9 mouse cellular contexts compared by ENCODE assay signal in the genomic region with DNA sequence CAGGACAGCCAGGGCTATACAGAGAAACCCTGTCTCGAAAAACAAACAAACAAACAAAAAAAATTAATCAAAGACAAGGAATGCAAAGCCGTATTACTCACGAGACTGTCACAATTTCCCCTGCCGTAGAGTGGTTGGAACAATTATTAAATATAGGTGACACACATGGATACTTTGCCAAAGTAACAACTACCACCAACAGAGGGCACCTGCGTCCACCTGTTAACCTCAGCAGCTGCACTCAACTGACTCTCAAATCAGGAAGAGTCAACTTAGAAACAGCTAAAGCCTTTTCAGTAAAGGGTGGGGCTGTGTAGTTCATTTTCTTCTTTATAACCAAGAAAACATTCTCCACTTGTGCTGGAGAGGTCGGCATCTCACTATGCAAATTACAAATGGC. TPM values are rescaled to one million over a fixed set of nuclear protein-coding genes. Genes with fewer than 3 reads are reported as not detected.
DNase-seq lines count a peak whose midpoint lies in the region; ATAC-seq and TF ChIP-seq lines count a peak whose summit lies in the region.
"Had no signal": no experiment of that assay in that cellular context is flagged by ENCODE, and none has a peak within 500 bp of the region (broad histone marks: within the 10 kb centered on the region; RNA-seq: fewer than 3 reads in every experiment).

No protein-coding gene starts in this region.

- H3K9ac ChIP-seq in midbrain, embryonic 14.5 days (replicated peaks; ENCODE audit: low read length), result no peak overlapping the region
- H3K9ac ChIP-seq in midbrain, embryonic 15.5 days, result no peak overlapping the region
- no peak overlapping the region for H3K9ac ChIP-seq in lung, embryonic 14.5 days
- H3K9ac ChIP-seq: neural tube, embryonic 13.5 days had no signal

- H3K36me3 ChIP-seq in midbrain, embryonic 14.5 days (ENCODE audit: control insufficient read depth, insufficient read depth, low read length), result peaks cover 24% of the 10 kb centered on the region
- H3K36me3 ChIP-seq in midbrain, embryonic 15.5 days (replicated peaks), result peaks cover 14% of the 10 kb centered on the region
- H3K36me3 ChIP-seq in lung, embryonic 14.5 days (ENCODE audit: insufficient read depth), result peaks cover 14% of the 10 kb centered on the region; the same call in 1 of the 2 replicates

- intact Hi-C loops in left cerebral cortex, postnatal 10 days (cut with DNase I), result no loop called here

- no peaks in the 10 kb centered on the region for H3K9me3 ChIP-seq in midbrain, embryonic 14.5 days (ENCODE audit: control insufficient read depth, low read length)
- no peaks in the 10 kb centered on the region for H3K9me3 ChIP-seq in midbrain, embryonic 15.5 days
- no peaks in the 10 kb centered on the region for H3K9me3 ChIP-seq in lung, embryonic 14.5 days (ENCODE audit: low read depth, low read length)
- H3K9me3 ChIP-seq: neural tube, embryonic 13.5 days had no signal

- no peaks in the 10 kb centered on the region for H3K27me3 ChIP-seq in midbrain, embryonic 14.5 days (ENCODE audit: control insufficient read depth, insufficient read depth, low read length)
- no peaks in the 10 kb centered on the region for H3K27me3 ChIP-seq in midbrain, embryonic 15.5 days (replicated peaks)
- H3K27me3 ChIP-seq in lung, embryonic 14.5 days (ENCODE audit: insufficient read depth, low read length), result no peaks in the 10 kb centered on the region
- H3K27me3 ChIP-seq: neural tube, embryonic 13.5 days had no signal

- H3K27ac ChIP-seq in midbrain, embryonic 14.5 days (replicated peaks; ENCODE audit: low read depth, low read length), result no peak overlapping the region
- H3K27ac ChIP-seq in midbrain, embryonic 15.5 days, result no peak overlapping the region
- no peak overlapping the region for H3K27ac ChIP-seq in lung, embryonic 14.5 days (ENCODE audit: low read depth)

- H3K4me2 ChIP-seq in midbrain, embryonic 14.5 days (ENCODE audit: low read length), result no peak overlapping the region
- no peak overlapping the region for H3K4me2 ChIP-seq in midbrain, embryonic 15.5 days
- no peak overlapping the region for H3K4me2 ChIP-seq in lung, embryonic 14.5 days
- H3K4me2 ChIP-seq: neural tube, embryonic 13.5 days had no signal

- H3K4me3 ChIP-seq in midbrain, embryonic 14.5 days (replicated peaks; ENCODE audit: low read depth, low read length), result no peak overlapping the region
- no peak overlapping the region for H3K4me3 ChIP-seq in midbrain, embryonic 15.5 days
- no peak overlapping the region for H3K4me3 ChIP-seq in lung, embryonic 14.5 days (ENCODE audit: low read depth, low read length)
- H3K4me3 ChIP-seq: neural tube, embryonic 13.5 days had no signal

- no peak for ATAC-seq in midbrain, embryonic 14.5 days (ENCODE audit: low FRiP score, low TSS enrichment)
- no peak for ATAC-seq in midbrain, embryonic 15.5 days (replicated peaks)
- ATAC-seq in granulocyte monocyte progenitor cell, adult 5-6 weeks (replicated peaks; ENCODE audit: poor library complexity, severe bottlenecking), result peak; percentile 42; the same call in 1 of the 2 replicates
- ATAC-seq in lung, embryonic 14.5 days (ENCODE audit: insufficient read depth), result no peak

- WGBS in midbrain, embryonic 14.5 days, result 82% methylated on average over 6 of the region's 6 CpGs
- WGBS in midbrain, embryonic 15.5 days, result 69% methylated on average over 6 of the region's 6 CpGs
- WGBS in lung, embryonic 14.5 days, result 52% methylated on average over 6 of the region's 6 CpGs

- TF ChIP-seq CTCF in lung, embryonic 14.5 days (IDR thresholded peaks at IDR 0.05; ENCODE audit: low read depth), result peak; percentile 68

- DNase-seq in midbrain, embryonic 14.5 days, result peak; percentile 80
- DNase-seq in adrenal gland, postnatal 25 days, result peak; percentile 22
- peak; percentile 72 for DNase-seq in lung, embryonic 14.5 days
- DNase-seq in thymus, postnatal 14 days, result peak; percentile 86
- no peak for DNase-seq in ovary, adult 18-20 months (ENCODE audit: low spot score)
- no peak for DNase-seq in left cerebral cortex, postnatal 10 days (ENCODE audit: extremely low spot score in 1 of 2, low spot score in 2 of 2)

- H3K4me1 ChIP-seq in midbrain, embryonic 14.5 days (ENCODE audit: control insufficient read depth, insufficient read depth, low read length), result peaks cover 8% of the 10 kb centered on the region
- peaks cover 20% of the 10 kb centered on the region for H3K4me1 ChIP-seq in midbrain, embryonic 15.5 days
- no peaks in the 10 kb centered on the region for H3K4me1 ChIP-seq in lung, embryonic 14.5 days (ENCODE audit: insufficient read depth)

RNA-seq across cellular contexts. Expression of gene Katnal1, which starts 24.3 kb away (rescaled TPM):
- 30.9 and 42.8 TPM in 2 replicates for polyA plus RNA-seq in midbrain, embryonic 14.5 days (2014; fragmentation: Nextera tagmentation; extraction: Ambion mirVana)
- 33.4 and 42.7 TPM in 2 replicates for polyA plus RNA-seq in midbrain, embryonic 15.5 days (2015; fragmentation: Nextera tagmentation; extraction: Ambion mirVana)
- 7.4 and 8.1 TPM in 2 replicates for total RNA-seq in adrenal gland, postnatal 25 days (2021)
- total RNA-seq in granulocyte monocyte progenitor cell, adult 5-6 weeks (2014; fragmentation: Nextera tagmentation), result 4.4 and 4.6 TPM in 2 replicates
- total RNA-seq in granulocyte monocyte progenitor cell, adult 5-6 weeks (2017), result 4.4 and 9.3 TPM in 2 replicates
- 13.8 and 14.2 TPM in 2 replicates for polyA plus RNA-seq in lung, embryonic 14.5 days (2014; fragmentation: Nextera tagmentation; extraction: Ambion mirVana)
- 10 to 100 TPM; 45.2 to 51.4 TPM for total RNA-seq in left cerebral cortex, postnatal 10 days (2021)

Comparison
In these comparisons a context has a peak if more than half of its experiments do, and no peak if none do; other contexts are left out.
1. DNase-seq: peak in midbrain, embryonic 14.5 days (single experiment), adrenal gland, postnatal 25 days (single experiment), lung, embryonic 14.5 days (single experiment) and thymus, postnatal 14 days (single experiment); none in ovary, adult 18-20 months (single experiment) and left cerebral cortex, postnatal 10 days (0 of 2).